Mouse (Mus musculus) small intestine, adult 2 months (tissue): Measurements from ENCODE around the gene Msantd1.

ENCODE experiments used
- CTCF ChIP-seq: fragments of 200-500 bp; IDR thresholded peaks from 2 replicates; pipeline ENCODE4 v1.5.1; 2012; ENCODE audit warnings: low read depth, mild to moderate bottlenecking, control low read depth, inconsistent platforms, low read length, moderate library complexity, mixed read lengths; ENCODE audit not compliant: insufficient replicate concordance, insufficient read length; ENCODE audit errors: extremely low read depth
- POLR2A ChIP-seq: fragments of 200-500 bp; IDR thresholded peaks from 2 replicates; pipeline ENCODE4 v1.6.1; 2012; ENCODE audit warnings: low read depth, mild to moderate bottlenecking, control low read depth, inconsistent platforms, low read length, moderate library complexity

DNA sequence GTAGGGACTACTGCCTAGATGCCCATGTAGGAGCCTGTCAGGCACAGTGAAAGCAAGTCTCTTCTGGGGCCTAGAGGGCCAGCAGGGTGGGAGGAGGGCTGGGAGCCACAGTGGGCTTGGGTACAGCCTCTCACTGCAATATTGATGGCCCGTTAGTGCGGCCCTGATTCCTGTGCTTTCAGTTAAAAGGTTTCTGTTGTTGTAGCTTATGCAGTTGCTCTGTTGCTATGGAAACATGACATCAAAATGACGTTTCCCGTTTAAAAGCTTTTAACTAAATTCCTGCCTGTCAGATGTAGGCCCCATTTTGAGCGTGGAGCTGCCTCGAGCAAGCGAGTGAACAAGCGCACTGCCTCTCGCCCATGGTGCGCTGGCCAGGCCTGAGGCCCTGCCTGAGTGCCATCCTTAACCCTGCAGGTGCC, 9.4 kb downstream of the Msantd1 start:
- TF ChIP-seq POLR2A (no peak), CTCF (no peak)
